ENCODE assay signal across 8 mouse cellular contexts in genomic region chr12:24696500-24697483, GRCm38 (mm10). TPM values are rescaled to one million over a fixed set of nuclear protein-coding genes. Genes with fewer than 3 reads are reported as not detected.
DNase-seq lines count a peak whose midpoint lies in the region; ATAC-seq lines count a peak whose summit lies in the region.

No protein-coding gene starts in this region.

- H3K9me3 ChIP-seq in hindbrain, embryonic 15.5 days: no peaks in the 10 kb centered on the region

- H3K36me3 ChIP-seq in hindbrain, embryonic 15.5 days: no peaks in the 10 kb centered on the region

- WGBS in hindbrain, embryonic 15.5 days: 42% methylated on average over 16 of the region's 16 CpGs

- H3K27ac ChIP-seq in hindbrain, embryonic 15.5 days (replicated peaks): no peak overlapping the region

- peak; percentile 92 for ATAC-seq in hindbrain, embryonic 15.5 days (ENCODE audit: low FRiP score, low read depth)

- H3K9ac ChIP-seq in hindbrain, embryonic 15.5 days: no peak overlapping the region

- no peaks in the 10 kb centered on the region for H3K27me3 ChIP-seq in hindbrain, embryonic 15.5 days

- peak; percentile 84 for DNase-seq in R1 (ENCODE audit: low read depth, low spot score)
- DNase-seq in cerebellum, postnatal 25 days: peak; percentile 81 to 89
- peak; percentile 90 for DNase-seq in gastrocnemius, adult 18-20 months (ENCODE audit: low spot score)
- peak; percentile 84 to 86 for DNase-seq in layer of hippocampus, postnatal 36 days
- DNase-seq in lung, postnatal 4 days: peak; percentile 80 to 90
- DNase-seq in retina, postnatal 7 days (ENCODE audit: low read depth, low spot score): peak; percentile 84
- peak; percentile 85 for DNase-seq in thymus, postnatal 4 days

- 0 out of 2 replicates have a peak, but pooled peaks cover 3% of the 10 kb centered on the region for H3K4me1 ChIP-seq in hindbrain, embryonic 15.5 days (replicated peaks)

- peak overlapping the region; percentile 48 for H3K4me2 ChIP-seq in hindbrain, embryonic 15.5 days

- H3K4me3 ChIP-seq in hindbrain, embryonic 15.5 days: no peak overlapping the region

RNA-seq across cellular contexts. Expression of gene Rrm2, which starts 11.2 kb away (rescaled TPM):
- under 1 TPM; 0.71 to 0.87 TPM for total RNA-seq in gastrocnemius, adult 18-20 months (2021)
- 64.0 and 73.5 TPM in 2 replicates for polyA plus RNA-seq in hindbrain, embryonic 15.5 days (2015; fragmentation: Nextera tagmentation; extraction: Ambion mirVana)
- 1 to 10 TPM; 2.5 to 3.1 TPM for total RNA-seq in layer of hippocampus, postnatal 36 days (2021)

RNA-seq across cellular contexts. Expression of gene Cys1, which starts 15.2 kb away (rescaled TPM):
- 1 to 10 TPM; 1.7 to 2.7 TPM for total RNA-seq in gastrocnemius, adult 18-20 months (2021)
- polyA plus RNA-seq in hindbrain, embryonic 15.5 days (2015; fragmentation: Nextera tagmentation; extraction: Ambion mirVana): 1.3 and 1.6 TPM in 2 replicates
- total RNA-seq in layer of hippocampus, postnatal 36 days (2021): 10 to 100 TPM; 30.9 to 39.8 TPM

RNA-seq across cellular contexts. Expression of gene Klf11, which starts 45.7 kb away (rescaled TPM):
- total RNA-seq in gastrocnemius, adult 18-20 months (2021): 1 to 10 TPM; 4.3 to 6.3 TPM
- polyA plus RNA-seq in hindbrain, embryonic 15.5 days (2015; fragmentation: Nextera tagmentation; extraction: Ambion mirVana): 14.3 TPM in 2 replicates
- total RNA-seq in layer of hippocampus, postnatal 36 days (2021): 1 to 10 TPM; 3.4 to 3.9 TPM

Comparison
In these comparisons a context has a peak if more than half of its experiments do, and no peak if none do; other contexts are left out.
1. RNA of gene Cys1, which starts 15.2 kb away (total RNA-seq): 30.9 to 39.8 TPM in layer of hippocampus, postnatal 36 days; 1.7 to 2.7 TPM in gastrocnemius, adult 18-20 months; every median in the first group is over 4 times any median in the second.
2. Peak in every context shown above with its lines, with median percentiles within 50 percentile points of each other: DNase-seq.